Mouse (Mus musculus) CH12.LX (cell line): ENCODE measurements around the gene 4930556J24Rik.

ENCODE experiments used
- CTCF ChIP-seq, 2 experiments: IDR thresholded peaks in 1 of 2; conservative IDR thresholded peaks in 1 of 2; 2 replicates each; pipeline ENCODE4 v1.5.1; 2011 to 2012; ENCODE audit warnings: low read depth in 2 of 2, low read length in 2 of 2, improper control_type of control experiment in 1 of 2, inconsistent platforms in 1 of 2, mild to moderate bottlenecking in 1 of 2, moderate library complexity in 1 of 2
- ELF1 ChIP-seq: IDR thresholded peaks from 2 replicates; pipeline ENCODE4 v1.6.1; 2014; ENCODE audit warnings: low read depth, mild to moderate bottlenecking, inconsistent platforms, low read length, improper control_type of control experiment
- HCFC1 ChIP-seq: IDR thresholded peaks from 2 replicates; pipeline ENCODE4 v1.6.1; 2012; ENCODE audit warnings: low read depth, mild to moderate bottlenecking, inconsistent platforms, low read length, improper control_type of control experiment
- MAFK ChIP-seq: IDR thresholded peaks from 2 replicates; pipeline ENCODE4 v1.6.1; 2011; ENCODE audit warnings: low read length, improper control_type of control experiment; ENCODE audit not compliant: insufficient replicate concordance
- MEF2A ChIP-seq: IDR thresholded peaks from 2 replicates; pipeline ENCODE4 v1.6.1; 2014; ENCODE audit warnings: low read depth, mild to moderate bottlenecking, inconsistent platforms, low read length, improper control_type of control experiment, borderline replicate concordance
- MXI1 ChIP-seq: IDR thresholded peaks from 2 replicates; pipeline ENCODE4 v1.6.1; 2011; ENCODE audit warnings: mild to moderate bottlenecking, low read depth, low read length, improper control_type of control experiment
- POLR2A ChIP-seq: IDR thresholded peaks from 2 replicates; pipeline ENCODE4 v1.6.1; 2011; ENCODE audit warnings: low read depth, mild to moderate bottlenecking, improper control_type of control experiment, low read length
- USF2 ChIP-seq: conservative IDR thresholded peaks from 2 replicates; pipeline ENCODE4 v1.6.1; 2011; ENCODE audit warnings: low read depth, low read length, improper control_type of control experiment

DNA sequence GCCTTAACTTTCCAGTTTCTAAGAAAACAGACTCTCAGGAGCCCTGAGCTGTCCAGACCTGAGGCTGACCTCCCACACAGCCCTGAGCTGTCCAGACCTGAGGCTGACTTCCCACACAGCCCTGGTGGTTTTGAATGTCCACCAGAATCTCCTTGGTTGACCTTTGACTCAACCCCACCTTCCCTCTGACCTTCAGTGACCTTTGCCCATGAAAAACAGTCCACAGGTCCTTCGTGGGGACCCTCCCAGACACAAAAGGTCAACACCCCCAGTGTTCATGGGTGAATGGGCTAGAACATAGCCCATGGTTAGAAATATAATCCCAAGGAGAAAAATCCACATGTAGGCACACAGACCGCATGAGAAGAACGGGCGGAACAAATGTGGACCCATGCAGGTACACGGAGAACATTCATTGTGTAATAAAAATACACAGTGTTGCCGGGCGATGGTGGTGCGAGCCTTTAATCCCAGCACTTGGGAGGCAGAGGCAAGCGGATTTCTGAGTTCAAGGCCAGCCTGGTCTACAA, 42.8 kb downstream of the 4930556J24Rik start:
- TF ChIP-seq MEF2A (no peak), CTCF (conservative IDR thresholded peaks at IDR 0.05 in 1 of 2, IDR thresholded peaks at IDR 0.05 in 1 of 2; ENCODE audit: low read depth in 2 of 2, low read length in 2 of 2) (no peak), HCFC1 (no peak), MAFK (no peak), USF2 (no peak), ELF1 (no peak), MXI1 (no peak), POLR2A (no peak)
